Mouse (Mus musculus): Measurements from ENCODE around the gene Tfg.

Tfg gene

DNA sequence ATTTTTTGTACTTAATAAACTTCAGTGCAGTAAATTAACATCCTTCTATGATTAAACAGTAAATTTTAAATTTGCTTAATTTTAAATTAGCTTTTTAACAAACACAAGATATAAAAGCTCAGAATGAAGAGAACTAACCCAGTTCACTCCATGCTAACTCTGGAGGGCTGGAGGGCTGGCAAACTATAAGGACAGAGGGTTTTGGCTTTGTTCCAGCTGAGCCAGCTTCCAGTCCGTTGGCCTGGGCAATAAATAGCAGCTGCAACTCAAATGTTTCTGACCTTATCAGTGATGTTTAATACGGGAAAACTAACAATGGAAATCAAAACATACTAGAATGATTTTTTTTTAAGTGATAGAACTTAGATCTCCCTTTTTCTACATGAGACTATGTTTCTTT lies 72.0 kb downstream of the Tfg start:
- no peak for DNase-seq (ENCODE audit: low read depth, low spot score)

Measured in CD4-positive, CD25-positive, alpha-beta regulatory T cell, adult 2 months (primary cell).